Mouse (Mus musculus): ENCODE results near the gene Lrrc25.

DNA sequence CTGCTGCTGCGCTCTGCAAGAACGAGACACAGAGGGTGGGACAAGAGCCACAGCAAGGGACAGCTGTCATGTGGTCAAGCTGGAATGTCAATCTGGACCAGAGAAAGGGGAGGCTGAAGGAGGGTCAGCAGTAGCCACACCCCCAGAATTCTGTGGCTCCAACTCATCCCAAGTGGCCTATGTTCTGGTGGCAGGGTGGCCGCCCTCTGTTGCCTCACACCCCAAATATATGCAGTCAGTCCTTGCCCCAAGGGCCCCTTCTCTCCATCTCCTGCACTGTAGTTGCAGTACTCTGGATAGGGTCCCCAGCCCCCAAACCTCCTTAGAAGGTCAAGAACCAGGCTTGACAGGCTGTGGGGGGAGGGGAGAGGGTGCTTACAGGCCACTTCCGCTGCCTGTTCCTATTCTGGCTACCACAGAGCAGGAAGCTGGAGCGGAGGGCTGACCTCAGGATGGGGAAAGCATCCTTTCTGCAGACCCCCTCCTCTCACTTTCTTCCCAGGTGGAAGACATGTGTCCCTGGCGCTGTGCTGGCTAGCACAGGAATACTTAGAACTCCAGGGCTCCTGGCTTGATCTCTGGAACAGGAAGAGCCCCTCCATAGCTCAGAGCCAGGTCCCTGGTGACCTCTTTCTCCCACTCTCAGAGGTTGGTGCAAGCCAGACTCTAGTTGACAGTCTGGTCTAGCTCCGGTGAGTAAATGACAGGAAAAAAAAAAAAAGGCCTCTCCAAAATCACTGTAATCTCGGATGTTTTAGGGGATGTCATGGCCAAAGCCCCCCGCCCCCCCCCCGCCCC is 15.3 kb upstream of the Lrrc25 start:
- TF ChIP-seq POLR2A (IDR thresholded peaks at IDR 0.05; ENCODE audit: extremely low read depth, insufficient read depth, low read length) (no peak), CTCF (IDR thresholded peaks at IDR 0.05; ENCODE audit: extremely low read depth, insufficient read depth, low read length) (no peak)

All from cortical plate, adult 2 months (tissue).